Mouse (Mus musculus) induced T-regulatory cell, adult 2 months (primary cell): Measurements from ENCODE around the gene Ankrd12.

Experiments used
- DNase-seq: peaks from one replicate; pipeline ENCODE4 v3.0.0-alpha.2; 2012; ENCODE audit warnings: low read depth

Ankrd12 gene

GRCm38 (mm10) chr17:65930158-65930826, 146.6 kb downstream of the Ankrd12 start:
- DNase-seq, result peak; percentile 16

GRCm38 (mm10) chr17:65929319-65929978, 147.4 kb downstream of the Ankrd12 start:
- peak; percentile 84 for DNase-seq

- no peak for DNase-seq
Measured at GRCm38 (mm10) chr17:65927077-65927476, 149.8 kb downstream of the Ankrd12 start.

GRCm38 (mm10) chr17:65924218-65924617, 152.7 kb downstream of the Ankrd12 start:
- no peak for DNase-seq

GRCm38 (mm10) chr17:65921975-65922374, 154.9 kb downstream of the Ankrd12 start:
- no peak for DNase-seq

- DNase-seq, result no peak
Measured at GRCm38 (mm10) chr17:65919235-65919634, 157.7 kb downstream of the Ankrd12 start.

DNA sequence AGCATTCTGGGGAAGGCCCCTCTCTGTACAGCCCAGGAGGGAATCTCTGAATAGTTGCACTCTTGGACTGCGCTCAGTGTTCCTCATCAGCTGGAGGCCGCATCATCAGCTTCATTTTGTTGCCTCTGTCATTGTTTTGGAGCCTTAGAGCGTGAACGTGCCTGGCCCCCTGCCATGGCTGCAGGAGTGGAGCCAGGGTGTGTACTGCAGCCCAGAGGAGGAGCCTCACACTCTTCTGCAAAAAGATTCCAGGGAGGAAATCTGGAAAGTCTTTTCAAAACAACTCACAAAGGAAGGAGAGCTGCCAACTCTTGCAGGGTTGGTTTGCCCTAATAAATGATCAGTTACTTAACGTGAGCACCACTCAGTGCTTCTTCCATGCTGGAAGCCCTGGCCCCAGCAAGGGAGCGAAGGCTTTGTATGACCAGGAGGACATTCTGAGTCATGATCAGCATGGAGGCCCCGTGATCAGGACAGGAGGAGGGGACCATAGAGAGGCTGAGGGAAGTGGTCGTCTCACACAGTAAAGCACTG, 160.7 kb downstream of the Ankrd12 start:
- no peak for DNase-seq
